Mouse (Mus musculus) lung, embryonic 14.5 days (tissue): ENCODE measurements around the gene Cacng8. TPM values are rescaled to one million over a fixed set of nuclear protein-coding genes. Genes with fewer than 3 reads are reported as not detected.
A peak's percentile ranks its signal among the peaks of the same experiment; 100 is the strongest.

Experiments used
- ATAC-seq: fragments of 200-750 bp; cut with Nextera tagmentation; 2 replicates; pipeline ENCODE4 v1.8.0; 2017; ENCODE audit warnings: mild to moderate bottlenecking, moderate TSS enrichment, moderate library complexity; ENCODE audit not compliant: insufficient read depth
- DNase-seq: peaks from one replicate; pipeline ENCODE4 v3.0.0-alpha.2; 2015
- H3K27ac ChIP-seq: fragments of 300-500 bp; sonication (generic); 2 replicates; pipeline ENCODE4 v1.5.1; 2014; ENCODE audit warnings: low read depth, mild to moderate bottlenecking, moderate library complexity
- H3K27me3 ChIP-seq: fragments of 300-500 bp; sonication (generic); 2 replicates; pipeline ENCODE4 v1.6.1; 2014; ENCODE audit warnings: low read length, control low read depth; ENCODE audit not compliant: insufficient read depth
- H3K36me3 ChIP-seq: fragments of 300-500 bp; sonication (generic); 2 replicates; pipeline ENCODE4 v1.6.1; 2014; ENCODE audit warnings: control low read depth; ENCODE audit not compliant: insufficient read depth
- H3K4me1 ChIP-seq: fragments of 300-500 bp; sonication (generic); 2 replicates; pipeline ENCODE4 v1.6.1; 2014; ENCODE audit warnings: antibody characterized with exemption, control low read depth; ENCODE audit not compliant: insufficient read depth
- H3K4me2 ChIP-seq: fragments of 300-500 bp; sonication (generic); 2 replicates; pipeline ENCODE4 v1.6.1; 2014; ENCODE audit warnings: mild to moderate bottlenecking
- H3K4me3 ChIP-seq: fragments of 300-500 bp; sonication (generic); 2 replicates; pipeline ENCODE4 v1.5.1; 2014; ENCODE audit warnings: low read depth, low read length
- H3K9ac ChIP-seq: fragments of 300-500 bp; sonication (generic); 2 replicates; pipeline ENCODE4 v1.6.1; 2014
- H3K9me3 ChIP-seq: fragments of 300-500 bp; sonication (generic); 2 replicates; pipeline ENCODE4 v1.6.1; 2016; ENCODE audit warnings: low read depth, low read length, control low read depth
- CTCF ChIP-seq: IDR thresholded peaks from 2 replicates; pipeline ENCODE4 v1.5.1; 2016; ENCODE audit warnings: antibody characterized with exemption, low read depth
- WGBS: fragments of 180-500 bp; shearing (Covaris S2); extraction: QIAGEN DNeasy Blood & Tissue Kit; methylation state at CpG from one replicate; pipeline ENCODE4 v1.1.7; 2014; 5-methylcytosine and 5-hydroxymethylcytosine counted together
- polyA plus RNA-seq: library from polyadenylated mRNA; unstranded; fragments of >200 nt; fragmentation: Nextera tagmentation; extraction: Ambion mirVana; gene quantifications from 2 replicates; pipeline ENCODE4 v1.2.1, GENCODE M21; 2014

The Cacng8 gene
- polyA plus RNA-seq, 1 experiment from 2014 or later: 4.8 TPM

GRCm38 (mm10) chr7:3447026-3447425 lies 56.5 kb downstream of the Cacng8 start:
- DNase-seq (no peak), ATAC-seq (no peak)
- WGBS: 77% methylated on average over 4 of the region's 4 CpGs

GRCm38 (mm10) chr7:3448737-3449454 lies 58.4 kb downstream of the Cacng8 start:
- no peak overlapping the region for H3K9ac ChIP-seq
- peak; percentile 87 for DNase-seq
- no peak overlapping the region for H3K4me3 ChIP-seq
- no peaks in the 10 kb centered on the region for H3K36me3 ChIP-seq
- H3K27ac ChIP-seq: no peak overlapping the region
- no peak overlapping the region for H3K4me2 ChIP-seq
- ATAC-seq: peak; percentile 76
- TF ChIP-seq CTCF: peak; percentile 87
- no peaks in the 10 kb centered on the region for H3K27me3 ChIP-seq
- H3K4me1 ChIP-seq: no peaks in the 10 kb centered on the region
- H3K9me3 ChIP-seq: no peaks in the 10 kb centered on the region
- 20% methylated on average over 15 of the region's 15 CpGs for WGBS

More at GRCm38 (mm10) chr7:3447026-3447425, 56.5 kb downstream of the Cacng8 start:
- H3K36me3 ChIP-seq: no peaks in the 10 kb centered on the region
- no peak overlapping the region for H3K4me2 ChIP-seq
- no peak overlapping the region for H3K4me3 ChIP-seq
- no peaks in the 10 kb centered on the region for H3K4me1 ChIP-seq
- TF ChIP-seq CTCF: no peak
- no peak overlapping the region for H3K27ac ChIP-seq
- no peaks in the 10 kb centered on the region for H3K9me3 ChIP-seq
- H3K9ac ChIP-seq: no peak overlapping the region
- H3K27me3 ChIP-seq: no peaks in the 10 kb centered on the region

DNA sequence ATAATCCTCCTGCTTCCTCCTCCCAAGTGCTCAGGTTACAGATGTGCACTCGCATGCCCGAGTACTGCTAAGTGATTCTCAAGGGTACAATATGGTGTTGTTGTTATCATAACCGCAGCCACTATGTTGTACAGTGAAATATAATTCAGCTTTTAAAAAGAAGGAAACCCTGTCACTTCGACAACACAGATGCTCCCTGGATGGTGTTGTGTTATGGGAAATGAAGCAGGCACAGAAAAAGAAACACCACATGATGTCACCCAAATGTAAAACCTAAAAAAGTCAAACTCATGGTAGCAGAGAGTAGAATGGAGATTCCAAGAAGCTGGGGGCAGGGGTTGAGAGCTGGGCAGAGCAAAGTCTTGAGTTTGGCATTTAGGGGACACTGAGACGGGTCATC lies 60.2 kb downstream of the Cacng8 start:
- no peak overlapping the region for H3K4me2 ChIP-seq
- ATAC-seq (no peak), DNase-seq (no peak)
- WGBS: 46% methylated on average over 5 of the region's 5 CpGs
- no peaks in the 10 kb centered on the region for H3K9me3 ChIP-seq
- H3K4me3 ChIP-seq: no peak overlapping the region
- no peaks in the 10 kb centered on the region for H3K27me3 ChIP-seq
- H3K36me3 ChIP-seq: no peaks in the 10 kb centered on the region
- no peak overlapping the region for H3K27ac ChIP-seq
- H3K4me1 ChIP-seq: no peaks in the 10 kb centered on the region
- no peak overlapping the region for H3K9ac ChIP-seq
- no peak for TF ChIP-seq CTCF

GRCm38 (mm10) chr7:3451161-3451560 lies 60.7 kb downstream of the Cacng8 start:
- no peak overlapping the region for H3K9ac ChIP-seq
- H3K27ac ChIP-seq: no peak overlapping the region
- no peak overlapping the region for H3K4me3 ChIP-seq
- no peak overlapping the region for H3K4me2 ChIP-seq
- no peak for TF ChIP-seq CTCF
- no peaks in the 10 kb centered on the region for H3K36me3 ChIP-seq
- H3K27me3 ChIP-seq: no peaks in the 10 kb centered on the region
- no peaks in the 10 kb centered on the region for H3K9me3 ChIP-seq
- DNase-seq (no peak), ATAC-seq (no peak)
- no peaks in the 10 kb centered on the region for H3K4me1 ChIP-seq
- WGBS: 18% methylated on average over 6 of the region's 6 CpGs

DNA sequence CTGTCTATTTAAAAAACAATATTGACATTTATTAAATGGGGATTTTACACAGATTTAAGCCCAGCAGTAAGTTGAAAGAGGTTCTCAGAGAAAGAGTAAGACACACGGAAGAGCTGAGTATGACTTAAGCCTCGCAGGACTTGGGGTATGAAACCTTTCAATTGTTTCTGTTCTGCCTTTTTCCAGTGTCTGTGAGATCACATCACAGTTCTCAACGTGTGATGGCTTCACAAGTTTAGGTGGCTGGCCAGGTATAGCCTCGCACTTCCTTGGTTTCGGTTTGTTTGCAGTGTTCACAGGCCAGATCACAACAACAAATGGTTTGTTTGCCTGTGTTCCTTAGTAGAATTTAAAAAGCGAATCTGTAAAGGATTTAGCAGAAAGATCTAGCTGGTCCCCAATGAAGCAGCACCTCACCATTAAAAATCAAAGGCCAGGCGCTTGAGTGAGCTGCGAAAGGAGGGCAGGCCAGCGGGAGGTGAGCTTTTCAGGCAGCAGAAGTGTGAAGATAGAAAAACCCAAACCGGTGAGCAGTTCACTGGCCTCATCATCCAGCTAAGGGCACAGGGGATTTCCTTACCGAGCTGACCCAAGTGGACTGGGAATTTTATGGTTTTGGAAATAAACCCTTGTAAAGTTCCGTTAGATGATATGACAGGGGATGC lies 62.5 kb downstream of the Cacng8 start:
- Histone ChIP-seq H3K27ac (no peak overlapping the region), H3K27me3 (no peaks in the 10 kb centered on the region), H3K9ac (no peak overlapping the region), H3K9me3 (no peaks in the 10 kb centered on the region), H3K4me3 (no peak overlapping the region), H3K36me3 (no peaks in the 10 kb centered on the region), H3K4me2 (no peak overlapping the region), H3K4me1 (no peaks in the 10 kb centered on the region)
- no peak for ATAC-seq
- no peak for TF ChIP-seq CTCF
- no peak for DNase-seq
- 33% methylated on average over 12 of the region's 12 CpGs for WGBS

DNA sequence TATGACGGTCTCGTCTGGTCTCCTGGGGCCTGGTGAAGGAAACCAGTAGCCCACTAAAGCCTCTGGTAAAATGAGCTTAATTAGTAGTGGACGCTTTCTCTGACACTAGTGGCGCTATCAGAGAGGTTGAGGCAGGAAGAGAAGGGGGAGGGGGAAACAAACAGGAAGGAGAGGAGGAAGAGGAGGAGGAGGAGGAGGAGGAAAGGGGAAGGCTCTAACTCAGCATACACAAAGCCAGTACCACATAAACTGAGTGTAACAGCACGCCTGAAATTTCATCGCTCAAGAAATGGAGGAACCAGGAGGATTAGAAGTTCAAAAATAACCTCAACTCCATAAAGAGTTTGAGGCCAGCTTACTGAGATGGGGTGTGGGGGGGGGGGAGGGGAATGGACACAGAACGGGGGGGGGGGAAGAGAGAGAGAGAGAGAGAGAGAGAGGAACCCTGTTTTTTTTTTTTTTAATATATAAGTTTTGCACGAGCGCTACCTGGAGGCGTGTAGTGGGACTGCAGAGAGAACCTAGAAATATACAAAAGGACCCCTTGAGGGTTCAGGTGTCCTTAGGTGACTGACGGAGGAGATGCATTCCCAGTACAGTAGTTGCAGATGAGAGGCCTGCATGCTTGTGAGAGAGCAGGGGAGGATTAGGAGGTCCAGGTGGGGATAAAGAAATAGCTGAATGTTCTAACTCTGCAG lies 63.2 kb downstream of the Cacng8 start:
- DNase-seq (peak; percentile 26), ATAC-seq (no peak)
- Histone ChIP-seq H3K27me3 (no peaks in the 10 kb centered on the region), H3K27ac (no peak overlapping the region), H3K9me3 (no peaks in the 10 kb centered on the region), H3K36me3 (no peaks in the 10 kb centered on the region), H3K4me1 (no peaks in the 10 kb centered on the region), H3K9ac (no peak overlapping the region), H3K4me2 (no peak overlapping the region), H3K4me3 (no peak overlapping the region)
- 53% methylated on average over 11 of the region's 11 CpGs for WGBS
- TF ChIP-seq CTCF: no peak; the same call in 1 of the 2 replicates
